Mouse (Mus musculus) stomach, postnatal 0 days (tissue): Measurements from ENCODE around the gene Trmt112. TPM values are rescaled to one million over a fixed set of nuclear protein-coding genes. Genes with fewer than 3 reads are reported as not detected.
A peak's percentile ranks its signal among the peaks of the same experiment; 100 is the strongest.

Source experiments
- ATAC-seq: fragments of 200-750 bp; cut with Nextera tagmentation; 2 replicates; pipeline ENCODE4 v1.8.0; 2017; ENCODE audit not compliant: low FRiP score, low TSS enrichment
- DNase-seq: peaks from one replicate; pipeline ENCODE4 v3.0.0-alpha.2; 2016; ENCODE audit warnings: low spot score
- H3K27ac ChIP-seq: fragments of 300-500 bp; sonication (generic); replicated peaks from 2 replicates; pipeline ENCODE4 v1.5.1; 2014; ENCODE audit warnings: mild to moderate bottlenecking, control low read depth
- H3K27me3 ChIP-seq: fragments of 300-500 bp; sonication (generic); 2 replicates; pipeline ENCODE4 v1.6.1; 2014; ENCODE audit warnings: low read length; ENCODE audit not compliant: control insufficient read depth, insufficient read depth
- H3K36me3 ChIP-seq: fragments of 300-500 bp; sonication (generic); 2 replicates; pipeline ENCODE4 v1.6.1; 2014; ENCODE audit warnings: low read length, mixed read lengths; ENCODE audit not compliant: control insufficient read depth, insufficient read depth
- H3K4me1 ChIP-seq: fragments of 300-500 bp; sonication (generic); replicated peaks from 2 replicates; pipeline ENCODE4 v1.6.1; 2014; ENCODE audit warnings: antibody characterized with exemption; ENCODE audit not compliant: control insufficient read depth, insufficient read depth
- H3K4me2 ChIP-seq: fragments of 300-500 bp; sonication (generic); replicated peaks from 2 replicates; pipeline ENCODE4 v1.6.1; 2014; ENCODE audit warnings: low read depth, mild to moderate bottlenecking, control low read depth, moderate library complexity
- H3K4me3 ChIP-seq: fragments of 300-500 bp; sonication (generic); 2 replicates; pipeline ENCODE4 v1.5.1; 2014; ENCODE audit warnings: low read depth, low read length, control low read depth
- H3K9ac ChIP-seq: fragments of 300-500 bp; sonication (generic); 2 replicates; pipeline ENCODE4 v1.6.1; 2014; ENCODE audit warnings: mild to moderate bottlenecking, low read length, control low read depth, mixed read lengths
- H3K9me3 ChIP-seq: fragments of 300-500 bp; sonication (generic); 2 replicates; pipeline ENCODE4 v1.6.1; 2016; ENCODE audit warnings: low read length; ENCODE audit not compliant: control insufficient read depth
- CTCF ChIP-seq: IDR thresholded peaks from 2 replicates; pipeline ENCODE4 v1.5.1; 2016; ENCODE audit warnings: antibody characterized with exemption, low read depth, mild to moderate bottlenecking, moderate library complexity
- EP300 ChIP-seq: optimal IDR thresholded peaks from 2 replicates; pipeline ENCODE3; 2016; ENCODE audit warnings: antibody characterized with exemption
- WGBS: fragments of 180-500 bp; shearing (Covaris S2); extraction: QIAGEN DNeasy Blood & Tissue Kit; methylation state at CpG from one replicate; pipeline ENCODE4 v1.1.7; 2014; 5-methylcytosine and 5-hydroxymethylcytosine counted together
- polyA plus RNA-seq: library from polyadenylated mRNA; unstranded; fragments of >200 nt; fragmentation: Nextera tagmentation; extraction: Ambion mirVana; gene quantifications from 2 replicates; pipeline ENCODE4 v1.2.1, GENCODE M21; 2015

The Trmt112 gene
- polyA plus RNA-seq, 1 experiment from 2014 or later = 85.9 TPM

- H3K27me3 ChIP-seq = no peaks in the 10 kb centered on the region
- no peaks in the 10 kb centered on the region for H3K36me3 ChIP-seq
- WGBS = 11% methylated on average over 9 of the region's 9 CpGs
- peak within 1 kb of the TSS; percentile 49 for H3K4me2 ChIP-seq
- DNase-seq (no peak), ATAC-seq (no peak)
- no peaks in the 10 kb centered on the region for H3K9me3 ChIP-seq
- H3K9ac ChIP-seq = peak within 1 kb of the TSS; percentile 38
- TF ChIP-seq EP300 (no peak), CTCF (no peak)
- peaks cover 13% of the 10 kb centered on the region for H3K4me1 ChIP-seq
- peak within 1 kb of the TSS; percentile 24 for H3K4me3 ChIP-seq
- H3K27ac ChIP-seq = peak within 1 kb of the TSS; percentile 88
Measured at GRCm38 (mm10) chr19:6925307-6925573, 15.7 kb downstream of the Trmt112 start, which contains the start of gene Catsperz. Gene Catsperz (minus strand): TSS chr19:6925380.

GRCm38 (mm10) chr19:6925611-6926329 is 16.3 kb downstream of the Trmt112 start:
- Histone ChIP-seq H3K9me3 (no peaks in the 10 kb centered on the region), H3K4me3 (peak overlapping the region; percentile 24), H3K4me1 (peaks cover 13% of the 10 kb centered on the region), H3K9ac (peak overlapping the region; percentile 38), H3K36me3 (no peaks in the 10 kb centered on the region), H3K4me2 (peak overlapping the region; percentile 49), H3K27me3 (no peaks in the 10 kb centered on the region), H3K27ac (peak overlapping the region; percentile 88)
- no peak for DNase-seq
- no peak for TF ChIP-seq CTCF
- TF ChIP-seq EP300 = no peak
- 30% methylated on average over 40 of the region's 40 CpGs for WGBS
- ATAC-seq = no peak

- H3K27ac ChIP-seq = peak overlapping the region; percentile 88
- peak overlapping the region; percentile 41 for H3K4me2 ChIP-seq
- H3K36me3 ChIP-seq = no peaks in the 10 kb centered on the region
- H3K27me3 ChIP-seq = no peaks in the 10 kb centered on the region
- no peaks in the 10 kb centered on the region for H3K9me3 ChIP-seq
- H3K4me3 ChIP-seq = peak overlapping the region; percentile 17
- TF ChIP-seq EP300 = no peak
- ATAC-seq (no peak), DNase-seq (peak; percentile 57)
- H3K4me1 ChIP-seq = peaks cover 13% of the 10 kb centered on the region
- WGBS = 17% methylated on average over 26 of the region's 26 CpGs
- peak overlapping the region; percentile 38 for H3K9ac ChIP-seq
Measured at GRCm38 (mm10) chr19:6926559-6927255, 17.2 kb downstream of the Trmt112 start.

- Histone ChIP-seq H3K4me3 (peak overlapping the region; percentile 17; the same call in 1 of the 2 replicates), H3K4me1 (peaks cover 9% of the 10 kb centered on the region), H3K9me3 (no peaks in the 10 kb centered on the region), H3K4me2 (peak overlapping the region; percentile 41), H3K27me3 (peaks cover 4% of the 10 kb centered on the region; the same call in 1 of the 2 replicates), H3K27ac (peak overlapping the region; percentile 37), H3K36me3 (no peaks in the 10 kb centered on the region), H3K9ac (no peak overlapping the region)
- TF ChIP-seq CTCF (no peak), EP300 (no peak)
- no peak for DNase-seq
- WGBS = 17% methylated on average over 9 of the region's 9 CpGs
- ATAC-seq = no peak
Measured at GRCm38 (mm10) chr19:6928080-6928479, 18.6 kb downstream of the Trmt112 start.

- H3K9ac ChIP-seq = no peak overlapping the region
- no peak for DNase-seq
- WGBS = 10% methylated on average over 2 of the region's 2 CpGs
- H3K27ac ChIP-seq = no peak overlapping the region
- H3K9me3 ChIP-seq = no peaks in the 10 kb centered on the region
- ATAC-seq = no peak
- no peak overlapping the region for H3K4me3 ChIP-seq
- H3K4me2 ChIP-seq = no peak overlapping the region
- no peaks in the 10 kb centered on the region for H3K4me1 ChIP-seq
- H3K36me3 ChIP-seq = no peaks in the 10 kb centered on the region
- peaks cover 10% of the 10 kb centered on the region for H3K27me3 ChIP-seq
- no peak for TF ChIP-seq EP300
- no peak for TF ChIP-seq CTCF
Measured at GRCm38 (mm10) chr19:6931002-6931401, 21.5 kb downstream of the Trmt112 start.

- H3K9me3 ChIP-seq = no peaks in the 10 kb centered on the region
- no peak overlapping the region for H3K4me3 ChIP-seq
- H3K9ac ChIP-seq = no peak overlapping the region
- DNase-seq (no peak), ATAC-seq (no peak)
- H3K4me1 ChIP-seq = no peaks in the 10 kb centered on the region
- H3K27ac ChIP-seq = no peak overlapping the region
- H3K36me3 ChIP-seq = no peaks in the 10 kb centered on the region
- no peak overlapping the region for H3K4me2 ChIP-seq
- TF ChIP-seq CTCF (no peak), EP300 (no peak)
- 47% methylated on average over 1 of the region's 1 CpGs for WGBS
- H3K27me3 ChIP-seq = peaks cover 10% of the 10 kb centered on the region
Measured at GRCm38 (mm10) chr19:6932018-6932417, 22.5 kb downstream of the Trmt112 start.
